11 mouse cellular contexts compared by ENCODE assay signal in the genomic region with DNA sequence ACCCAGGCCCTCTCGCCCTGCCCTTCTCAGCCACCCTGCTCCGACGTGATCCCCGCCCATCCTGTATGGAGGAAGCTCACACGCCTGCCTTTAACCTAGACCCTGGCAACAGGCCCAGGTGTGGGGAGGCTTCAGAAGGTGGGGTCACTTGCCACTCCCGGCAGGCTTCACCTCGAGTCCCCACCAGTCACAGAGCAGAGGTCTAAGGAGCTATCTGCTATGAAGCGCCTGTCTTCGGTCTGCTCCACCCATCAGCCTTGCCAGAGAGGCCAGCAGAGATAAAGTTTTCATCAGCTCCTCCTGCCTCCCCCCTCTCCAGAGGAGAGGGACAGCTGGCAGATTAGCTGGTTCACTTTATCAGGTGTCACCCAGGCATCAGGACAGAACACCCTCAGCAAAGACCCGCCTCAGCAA. TPM values are rescaled to one million over a fixed set of nuclear protein-coding genes. Genes with fewer than 3 reads are reported as not detected.
A peak's percentile ranks its signal among the peaks of the same experiment; 100 is the strongest.
DNase-seq lines count a peak whose midpoint lies in the region; ATAC-seq lines count a peak whose summit lies in the region.
"Had no signal": no experiment of that assay in that cellular context is flagged by ENCODE, and none has a peak within 500 bp of the region (broad histone marks: within the 10 kb centered on the region; RNA-seq: fewer than 3 reads in every experiment).

No protein-coding gene starts in this region.

- H3K36me3 ChIP-seq in lung, embryonic 15.5 days, result no peaks in the 10 kb centered on the region
- no peaks in the 10 kb centered on the region for H3K36me3 ChIP-seq in hindbrain, embryonic 16.5 days (ENCODE audit: control insufficient read depth, insufficient read depth, low read length)
- H3K36me3 ChIP-seq: midbrain, embryonic 12.5 days had no signal

- H3K9ac ChIP-seq in lung, embryonic 15.5 days, result no peak overlapping the region
- no peak overlapping the region for H3K9ac ChIP-seq in hindbrain, embryonic 16.5 days (ENCODE audit: low read depth, low read length)
- H3K9ac ChIP-seq: forebrain, postnatal 0 days; midbrain, embryonic 12.5 days had no signal

- no peaks in the 10 kb centered on the region for H3K27me3 ChIP-seq in lung, embryonic 15.5 days
- H3K27me3 ChIP-seq in hindbrain, embryonic 16.5 days (replicated peaks; ENCODE audit: control insufficient read depth, insufficient read depth, low read length), result no peaks in the 10 kb centered on the region
- H3K27me3 ChIP-seq: midbrain, embryonic 12.5 days had no signal

- ATAC-seq in lung, embryonic 15.5 days (ENCODE audit: borderline replicate concordance, extremely low read depth, low FRiP score, low TSS enrichment), result peak; percentile 1; the same call in 1 of the 2 replicates
- ATAC-seq in erythroid progenitor cell, adult 5-6 weeks (replicated peaks; ENCODE audit: low FRiP score, poor library complexity, severe bottlenecking), result peak; percentile 67
- no peak for ATAC-seq in hindbrain, embryonic 16.5 days
- ATAC-seq: forebrain, postnatal 0 days had no signal

- WGBS in lung, embryonic 15.5 days, result 29% methylated on average over 10 of the region's 10 CpGs
- WGBS in hindbrain, embryonic 16.5 days, result 68% methylated on average over 10 of the region's 10 CpGs

- peaks cover 22% of the 10 kb centered on the region for H3K4me1 ChIP-seq in lung, embryonic 15.5 days
- H3K4me1 ChIP-seq in hindbrain, embryonic 16.5 days (ENCODE audit: control insufficient read depth, insufficient read depth, low read depth, low read length), result peaks cover 11% of the 10 kb centered on the region

- H3K4me2 ChIP-seq in lung, embryonic 15.5 days, result no peak overlapping the region
- no peak overlapping the region for H3K4me2 ChIP-seq in hindbrain, embryonic 16.5 days (ENCODE audit: low read length)
- H3K4me2 ChIP-seq: midbrain, embryonic 12.5 days had no signal

- no peak overlapping the region for H3K27ac ChIP-seq in lung, embryonic 15.5 days
- no peak overlapping the region for H3K27ac ChIP-seq in hindbrain, embryonic 16.5 days (ENCODE audit: low read depth, low read length)
- H3K27ac ChIP-seq: midbrain, embryonic 12.5 days had no signal

- H3K4me3 ChIP-seq in lung, embryonic 15.5 days, result no peak overlapping the region
- H3K4me3 ChIP-seq in hindbrain, embryonic 16.5 days (ENCODE audit: low read length), result no peak overlapping the region
- H3K4me3 ChIP-seq: midbrain, embryonic 12.5 days had no signal

- DNase-seq in lung, postnatal 14 days, result no peak
- peak; percentile 76 for DNase-seq in heart, postnatal 4 days
- DNase-seq in spleen, postnatal 4 days (ENCODE audit: low spot score in 2 of 2), result peak; percentile 92 to 94
- no peak for DNase-seq in layer of hippocampus, postnatal 14 days (ENCODE audit: low spot score in 2 of 2)
- no peak for DNase-seq in right cerebral cortex, adult 2 months (ENCODE audit: low spot score in 2 of 2)
- DNase-seq: forebrain, postnatal 0 days; layer of hippocampus, postnatal 36 days had no signal

- no peaks in the 10 kb centered on the region for H3K9me3 ChIP-seq in lung, embryonic 15.5 days
- H3K9me3 ChIP-seq in hindbrain, embryonic 16.5 days (ENCODE audit: control insufficient read depth, low read length), result no peaks in the 10 kb centered on the region
- H3K9me3 ChIP-seq: midbrain, embryonic 12.5 days had no signal

RNA-seq across cellular contexts. Expression of gene Mrm1, which starts 4.2 kb away (rescaled TPM):
- 10.7 and 12.8 TPM in 2 replicates for polyA plus RNA-seq in lung, embryonic 15.5 days (2015; fragmentation: Nextera tagmentation; extraction: Ambion mirVana)
- total RNA-seq in erythroid progenitor cell, adult 5-6 weeks (2015; ENCODE audit: low replicate concordance), result 65.4 and 66.0 TPM in 2 replicates
- total RNA-seq in erythroid progenitor cell, adult 5-6 weeks (2017; ENCODE audit: low replicate concordance), result 27.2 and 42.7 TPM in 2 replicates
- total RNA-seq in heart, postnatal 4 days (2021), result 10 to 100 TPM; 11.9 to 12.8 TPM
- total RNA-seq in layer of hippocampus, postnatal 14 days (2021), result 1 to 10 TPM; 7.1 to 8.0 TPM
- 18.9 and 26.0 TPM in 2 replicates for polyA plus RNA-seq in hindbrain, embryonic 16.5 days (2015; fragmentation: Nextera tagmentation; extraction: Ambion mirVana)

RNA-seq across cellular contexts. Expression of gene Dhrs11, which starts 5.3 kb away (rescaled TPM):
- polyA plus RNA-seq in lung, embryonic 15.5 days (2015; fragmentation: Nextera tagmentation; extraction: Ambion mirVana), result 14.2 and 14.7 TPM in 2 replicates
- total RNA-seq in erythroid progenitor cell, adult 5-6 weeks (2015; ENCODE audit: low replicate concordance), result 865 and 926 TPM in 2 replicates
- total RNA-seq in erythroid progenitor cell, adult 5-6 weeks (2017; ENCODE audit: low replicate concordance), result 517 and 556 TPM in 2 replicates
- total RNA-seq in heart, postnatal 4 days (2021), result 10 to 100 TPM; 78.8 to 81.5 TPM
- 1 to 10 TPM; 7.1 to 7.4 TPM for total RNA-seq in layer of hippocampus, postnatal 14 days (2021)
- 11.0 and 11.1 TPM in 2 replicates for polyA plus RNA-seq in hindbrain, embryonic 16.5 days (2015; fragmentation: Nextera tagmentation; extraction: Ambion mirVana)

RNA-seq across cellular contexts. Expression of gene Ggnbp2, which starts 47.1 kb away (rescaled TPM):
- polyA plus RNA-seq in lung, embryonic 15.5 days (2015; fragmentation: Nextera tagmentation; extraction: Ambion mirVana), result 61.2 and 65.4 TPM in 2 replicates
- 268 and 506 TPM in 2 replicates for total RNA-seq in erythroid progenitor cell, adult 5-6 weeks (2015; ENCODE audit: low replicate concordance)
- total RNA-seq in erythroid progenitor cell, adult 5-6 weeks (2017; ENCODE audit: low replicate concordance), result 686 and 829 TPM in 2 replicates
- 10 to 100 TPM; 55.5 to 64.4 TPM for total RNA-seq in heart, postnatal 4 days (2021)
- 10 to 100 TPM; 77.0 to 79.0 TPM for total RNA-seq in layer of hippocampus, postnatal 14 days (2021)
- 66.8 and 72.5 TPM in 2 replicates for polyA plus RNA-seq in hindbrain, embryonic 16.5 days (2015; fragmentation: Nextera tagmentation; extraction: Ambion mirVana)

RNA-seq across cellular contexts. Expression of gene Myo19, which starts 56.5 kb away (rescaled TPM):
- 8.7 and 9.0 TPM in 2 replicates for polyA plus RNA-seq in lung, embryonic 15.5 days (2015; fragmentation: Nextera tagmentation; extraction: Ambion mirVana)
- 6.1 and 15.5 TPM in 2 replicates for total RNA-seq in erythroid progenitor cell, adult 5-6 weeks (2015; ENCODE audit: low replicate concordance)
- 6.5 and 10.5 TPM in 2 replicates for total RNA-seq in erythroid progenitor cell, adult 5-6 weeks (2017; ENCODE audit: low replicate concordance)
- 10 to 100 TPM; 13.7 to 15.4 TPM for total RNA-seq in heart, postnatal 4 days (2021)
- 10 to 100 TPM; 10.1 to 12.2 TPM for total RNA-seq in layer of hippocampus, postnatal 14 days (2021)
- 6.3 and 7.0 TPM in 2 replicates for polyA plus RNA-seq in hindbrain, embryonic 16.5 days (2015; fragmentation: Nextera tagmentation; extraction: Ambion mirVana)

RNA-seq across cellular contexts. Expression of gene Pigw, which starts 56.6 kb away (rescaled TPM):
- polyA plus RNA-seq in lung, embryonic 15.5 days (2015; fragmentation: Nextera tagmentation; extraction: Ambion mirVana), result 2.8 and 3.6 TPM in 2 replicates
- total RNA-seq in erythroid progenitor cell, adult 5-6 weeks (2015; ENCODE audit: low replicate concordance), result 1.7 and 4.7 TPM in 2 replicates
- total RNA-seq in erythroid progenitor cell, adult 5-6 weeks (2017; ENCODE audit: low replicate concordance), result 5.0 and 6.9 TPM in 2 replicates
- 1 to 10 TPM; 6.4 to 7.8 TPM for total RNA-seq in heart, postnatal 4 days (2021)
- total RNA-seq in layer of hippocampus, postnatal 14 days (2021), result 1 to 10 TPM; 7.3 to 8.7 TPM
- 2.2 and 2.5 TPM in 2 replicates for polyA plus RNA-seq in hindbrain, embryonic 16.5 days (2015; fragmentation: Nextera tagmentation; extraction: Ambion mirVana)

Comparison
In these comparisons a context has a peak if more than half of its experiments do, and no peak if none do; other contexts are left out.
1. DNase-seq: peak in heart, postnatal 4 days (single experiment) and spleen, postnatal 4 days (2 of 2); none in lung, postnatal 14 days (single experiment), layer of hippocampus, postnatal 14 days (0 of 2) and right cerebral cortex, adult 2 months (0 of 2).
2. RNA of gene Dhrs11, which starts 5.3 kb away (total RNA-seq): 517 to 926 TPM in erythroid progenitor cell, adult 5-6 weeks and 78.8 to 81.5 TPM in heart, postnatal 4 days; 7.1 to 7.4 TPM in layer of hippocampus, postnatal 14 days; every median in the first group is over 4 times any median in the second.